Mouse (Mus musculus): Measurements from ENCODE around the gene Spdye4b.
"Not testable (repeated sequence)": the region's sequence is repeated elsewhere in the genome, so short reads cannot be mapped to it uniquely, and the experiment has no call there.

Spdye4b gene

DNA sequence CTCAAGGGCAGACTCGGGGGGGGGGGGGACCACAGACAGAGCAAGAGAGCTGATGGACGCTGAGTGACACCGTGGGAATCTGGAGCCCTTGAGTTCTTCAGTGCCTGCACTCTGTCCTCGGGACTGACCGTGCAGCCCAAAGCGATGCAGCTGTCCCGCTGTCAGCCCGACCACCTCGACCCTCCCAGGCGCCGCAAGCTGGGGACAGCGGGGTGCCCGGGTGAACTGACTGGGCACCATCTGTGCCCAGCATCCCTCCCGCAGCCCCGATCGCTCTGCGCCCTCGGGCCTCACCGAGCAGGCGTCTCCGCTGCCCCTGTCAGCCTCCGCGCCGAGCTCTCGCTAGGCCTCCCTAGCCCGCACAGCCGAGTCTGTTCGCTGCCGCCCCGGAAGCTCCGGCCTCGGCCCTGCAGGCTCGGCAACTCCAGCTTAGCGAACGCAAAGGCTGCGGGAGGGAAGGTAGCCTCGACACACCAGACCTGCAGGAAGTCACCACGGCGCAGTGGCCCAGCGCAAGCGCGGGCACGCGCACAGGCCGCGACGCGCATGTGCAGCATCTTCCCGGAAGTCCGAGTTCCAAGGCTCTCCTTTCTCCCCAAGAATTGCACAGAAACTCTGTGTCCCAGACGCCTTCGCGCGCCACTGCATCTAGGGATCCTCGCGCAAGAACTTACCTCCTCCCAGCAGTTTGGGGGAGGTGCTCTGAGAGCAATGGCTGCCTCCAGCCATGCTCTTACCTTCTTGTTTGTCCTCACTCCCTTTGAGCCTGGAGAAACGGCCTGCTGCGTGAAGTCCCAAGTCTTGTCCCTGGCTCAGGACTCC lies at the start of gene Spdye4b, which contains the start of gene Rbak:
Gene Spdye4b, plus strand, starts transcription at position 763 of the 822 bp plus-strand sequence.
Gene Rbak, minus strand, starts transcription at position 521 of the 822 bp plus-strand sequence.
- peak; percentile 98 for DNase-seq (ENCODE audit: low read depth, low spot score)

DNA sequence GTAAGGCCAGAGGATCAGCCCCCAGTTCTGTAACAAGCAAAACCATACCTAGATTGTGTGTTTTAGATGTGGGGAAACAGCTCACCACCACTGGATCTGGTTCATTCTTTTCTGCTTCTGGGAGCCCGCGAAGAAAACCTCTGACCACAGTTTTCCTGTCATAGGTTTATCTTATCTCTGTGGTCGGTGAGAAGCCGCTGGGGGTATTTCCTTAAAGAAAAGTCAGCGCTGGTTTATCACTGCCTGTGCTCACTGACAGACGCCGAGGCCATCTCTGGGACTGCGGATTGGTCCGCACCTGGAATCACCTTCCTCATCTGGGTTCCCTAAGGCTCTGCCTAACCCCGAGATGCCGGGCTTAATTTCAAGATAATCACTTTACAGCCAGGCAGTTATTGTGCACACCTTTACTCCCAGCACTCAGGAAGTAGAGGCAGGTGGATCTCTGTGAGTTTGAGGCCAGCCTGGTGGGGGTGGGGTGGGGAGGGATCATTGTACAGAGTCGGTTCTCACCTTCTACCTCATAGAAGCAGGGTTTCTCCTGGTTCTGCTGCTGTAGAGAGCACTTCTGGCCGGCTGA lies 47.8 kb upstream of the Spdye4b start:
- DNase-seq (ENCODE audit: low read depth, low spot score): no peak

DNA sequence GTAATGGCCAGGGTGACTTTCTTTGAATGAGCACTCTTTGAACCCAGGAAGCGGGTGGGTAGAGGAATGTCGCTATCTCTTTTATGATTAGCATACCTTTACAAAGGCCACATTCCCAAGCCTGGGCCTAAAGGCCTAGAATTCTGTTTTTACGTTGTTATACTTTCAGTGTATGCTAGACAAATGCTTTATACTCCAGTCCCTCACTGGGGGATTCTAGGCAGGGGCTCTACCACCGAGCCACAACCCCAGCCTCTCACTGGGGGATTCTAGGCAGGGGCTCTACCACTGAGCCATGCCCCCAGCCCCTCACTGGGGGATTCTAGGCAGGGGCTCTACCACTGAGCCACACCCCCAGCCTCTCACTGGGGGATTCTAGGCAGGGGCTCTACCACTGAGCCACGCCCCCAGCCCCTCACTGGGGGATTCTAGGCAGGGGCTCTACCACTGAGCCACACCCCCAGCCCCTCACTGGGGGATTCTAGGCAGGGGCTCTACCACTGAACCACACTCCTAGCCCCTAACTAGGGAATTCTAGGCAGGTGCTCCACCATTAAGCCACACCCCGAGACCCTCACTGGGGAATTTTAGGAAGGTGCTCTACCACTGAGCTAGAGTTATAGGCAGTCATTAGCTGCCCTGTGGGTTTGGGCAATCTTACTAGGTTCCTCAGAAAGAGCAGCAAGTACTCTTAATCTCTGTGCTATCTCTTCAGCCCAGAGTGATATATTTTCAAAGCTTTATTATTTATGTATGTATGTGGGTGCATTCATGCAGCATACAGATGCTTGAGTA lies 46.4 kb upstream of the Spdye4b start:
- DNase-seq (ENCODE audit: low read depth, low spot score): not testable (repeated sequence)

DNA sequence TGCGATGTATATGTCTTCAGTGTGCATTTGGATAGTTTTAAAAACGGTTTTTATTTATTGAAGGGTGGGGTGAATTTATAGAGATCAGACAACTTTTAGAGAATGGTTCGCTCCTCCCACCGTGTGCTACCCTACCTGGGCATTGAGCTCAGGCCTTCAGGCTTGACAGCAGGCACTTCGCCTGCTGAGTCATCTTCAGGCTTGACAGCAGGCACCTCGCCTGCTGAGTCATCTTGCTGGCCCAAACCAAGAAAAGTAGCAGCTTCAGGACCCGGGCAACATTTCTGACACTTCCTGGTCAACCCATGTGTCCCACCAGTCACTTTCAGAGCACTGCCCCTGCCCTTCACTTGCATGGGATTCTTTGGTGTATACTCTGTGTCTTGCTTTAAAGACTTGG lies 45.8 kb upstream of the Spdye4b start:
- no peak for DNase-seq (ENCODE audit: low read depth, low spot score)

DNA sequence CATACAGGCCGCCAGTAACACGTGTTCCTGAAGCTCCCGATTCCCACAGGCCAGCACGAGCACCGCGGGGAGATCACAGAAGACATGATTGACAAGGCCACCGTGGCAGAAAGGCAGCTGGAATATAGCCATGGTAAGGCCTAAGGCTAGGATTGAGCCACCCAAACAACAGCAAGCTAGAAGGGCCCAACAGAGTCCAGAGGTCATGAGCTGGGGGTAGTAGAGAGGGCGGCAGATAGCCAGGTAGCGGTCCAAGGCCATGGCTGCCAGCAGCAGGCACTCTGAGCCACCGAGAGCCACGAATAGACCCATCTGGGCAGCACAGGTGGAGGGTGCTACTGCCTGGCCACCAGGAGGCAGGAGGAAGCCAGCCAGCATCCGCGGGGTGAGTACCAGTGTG lies 43.2 kb upstream of the Spdye4b start:
- no peak for DNase-seq (ENCODE audit: low read depth, low spot score)

DNA sequence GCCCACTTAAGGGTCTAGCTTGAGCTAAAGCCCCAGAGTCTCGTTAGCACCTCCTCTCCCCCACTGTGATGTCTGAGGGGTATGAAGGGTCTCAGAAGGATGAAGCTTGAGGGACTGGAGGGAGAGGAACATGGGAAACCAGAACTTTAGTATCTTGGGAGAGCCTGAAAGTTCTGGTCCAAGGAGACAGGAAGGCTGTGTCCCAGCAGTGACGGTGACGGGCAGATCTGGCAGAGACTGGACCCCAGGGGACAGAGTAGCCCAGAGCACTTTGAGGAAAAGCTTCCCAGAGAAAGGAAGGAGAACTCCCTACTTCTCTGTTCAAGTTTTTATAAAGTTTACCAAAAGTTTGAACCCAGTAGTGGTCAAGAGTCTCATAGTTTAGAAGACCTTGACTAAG lies 33.3 kb upstream of the Spdye4b start, which contains the start of gene Olfr718-ps1:
Gene Olfr718-ps1, minus strand, starts transcription at position 101 of the 400 bp plus-strand sequence.
- DNase-seq (ENCODE audit: low read depth, low spot score): no peak

DNA sequence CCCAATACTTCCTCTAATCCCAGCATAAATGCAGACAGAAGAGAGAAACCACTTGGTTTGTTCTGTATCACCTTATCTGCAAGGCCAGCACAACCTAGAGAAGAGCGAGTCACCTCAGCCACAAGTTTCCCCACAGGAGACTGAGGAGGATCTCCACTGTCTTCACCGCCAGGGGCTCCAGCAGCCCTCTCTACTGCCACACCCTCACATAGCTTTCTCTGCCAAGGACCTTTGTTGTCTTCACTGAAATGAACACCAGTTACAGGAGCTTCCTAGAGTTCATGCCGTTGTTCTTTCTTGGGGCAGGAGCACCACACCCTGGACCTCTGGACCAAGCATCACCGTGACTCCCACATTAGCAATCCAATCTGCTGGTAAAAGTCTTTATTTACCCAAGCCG lies 32.2 kb upstream of the Spdye4b start:
- no peak for DNase-seq (ENCODE audit: low read depth, low spot score)

DNA sequence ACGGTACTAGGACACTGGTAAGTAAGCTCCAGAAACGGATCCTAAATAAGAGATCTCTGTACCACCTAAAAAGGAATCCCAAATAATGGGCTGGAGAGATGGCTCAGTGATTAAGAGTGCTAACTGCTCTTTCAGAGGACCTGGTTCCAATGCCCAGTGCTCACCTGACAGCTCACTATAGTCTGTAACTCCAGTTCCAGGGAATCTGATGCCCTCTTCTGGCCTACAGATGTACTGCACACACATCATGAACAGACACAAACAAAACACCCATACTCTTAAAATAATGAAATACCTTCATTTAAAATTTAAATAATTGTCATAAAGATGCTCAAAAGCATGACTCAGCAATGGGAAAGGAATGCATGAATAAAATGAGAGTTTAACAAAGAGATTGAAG lies 31.3 kb upstream of the Spdye4b start:
- no peak for DNase-seq (ENCODE audit: low read depth, low spot score)

DNA sequence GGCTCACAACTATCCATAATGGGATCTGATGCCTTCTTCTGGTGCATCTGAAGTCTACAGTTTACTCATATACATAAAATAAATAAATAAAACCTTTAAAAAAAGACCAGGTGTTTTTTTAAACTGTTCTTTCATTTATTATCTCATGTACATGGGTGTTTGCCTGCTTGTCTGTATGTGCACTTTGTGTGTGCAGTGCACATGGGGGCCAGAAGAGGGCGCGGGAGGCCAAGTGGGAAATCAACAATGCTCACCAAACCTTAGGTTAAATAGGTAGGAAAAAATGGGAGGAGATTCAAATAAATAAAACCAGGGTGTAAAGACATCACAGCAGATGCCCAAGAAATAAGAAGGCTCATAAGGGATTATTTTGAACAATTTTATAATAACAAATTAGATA lies 30.8 kb upstream of the Spdye4b start:
- no peak for DNase-seq (ENCODE audit: low read depth, low spot score)

DNA sequence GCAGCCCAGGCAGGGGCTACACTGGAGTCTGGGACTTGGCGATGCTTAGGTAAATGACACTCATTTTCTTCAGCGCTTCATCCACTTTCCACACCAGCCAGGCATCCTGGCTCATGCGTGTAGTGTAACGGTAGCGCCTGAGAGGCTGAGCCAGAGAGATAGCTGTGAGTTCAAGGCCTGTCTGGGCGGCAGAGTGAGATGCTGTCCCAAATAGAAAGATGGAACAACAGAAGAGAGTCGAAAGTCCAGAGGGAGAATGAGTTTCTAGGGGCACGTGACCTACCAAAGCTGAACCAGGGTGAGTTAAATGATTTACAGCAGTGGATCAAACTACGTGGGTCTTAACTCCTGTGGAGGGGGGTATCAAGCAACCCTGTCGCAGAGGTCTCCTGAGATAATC lies 27.1 kb upstream of the Spdye4b start:
- DNase-seq (ENCODE audit: low read depth, low spot score): no peak

DNA sequence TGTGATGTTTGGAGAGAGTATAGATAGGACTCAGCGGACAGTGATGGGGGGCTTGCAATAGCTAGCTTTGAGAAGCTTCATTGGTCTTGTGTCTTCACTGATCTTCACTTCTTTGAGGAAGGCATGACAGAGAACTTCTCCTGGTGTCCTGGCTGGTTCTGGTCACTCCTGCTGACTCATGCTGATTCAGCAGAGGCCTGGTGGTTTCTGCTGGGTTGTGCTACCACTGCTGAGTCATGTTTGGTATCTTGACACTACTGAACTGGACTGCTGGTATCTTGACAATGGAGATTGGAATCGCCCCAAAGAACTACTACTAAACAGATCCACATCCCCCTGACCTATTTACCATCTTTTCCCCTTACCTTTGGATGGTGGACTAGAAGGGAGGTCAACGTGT lies 25.3 kb upstream of the Spdye4b start:
- DNase-seq (ENCODE audit: low read depth, low spot score): no peak

DNA sequence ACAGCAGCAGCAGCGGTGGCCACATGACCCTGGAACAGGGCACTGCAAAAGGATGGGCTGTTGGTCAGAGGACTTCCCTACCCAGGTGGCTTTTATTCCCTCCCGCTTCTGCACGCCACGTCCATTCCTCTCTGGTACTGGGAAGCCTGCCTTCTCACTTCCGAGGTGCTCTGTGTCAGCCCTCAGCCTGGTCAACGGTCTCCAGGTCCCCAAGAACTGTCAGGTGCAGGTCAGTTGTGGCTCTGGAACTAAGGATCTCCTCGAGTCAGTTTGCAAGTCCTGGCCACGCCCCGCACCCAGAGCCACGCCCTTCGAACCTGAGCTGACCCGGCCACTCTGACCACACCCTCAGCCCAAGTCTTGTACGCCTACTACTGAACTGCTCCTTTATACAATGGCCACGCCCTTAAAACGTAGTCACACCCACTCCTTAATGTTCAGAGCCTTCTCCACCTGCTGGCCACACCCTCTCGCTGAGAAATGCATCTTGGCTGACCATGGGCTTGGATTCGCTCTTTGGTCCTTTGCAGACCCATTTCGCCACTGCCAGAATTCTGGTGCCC lies 15.2 kb upstream of the Spdye4b start:
- no peak for DNase-seq (ENCODE audit: low read depth, low spot score)

DNA sequence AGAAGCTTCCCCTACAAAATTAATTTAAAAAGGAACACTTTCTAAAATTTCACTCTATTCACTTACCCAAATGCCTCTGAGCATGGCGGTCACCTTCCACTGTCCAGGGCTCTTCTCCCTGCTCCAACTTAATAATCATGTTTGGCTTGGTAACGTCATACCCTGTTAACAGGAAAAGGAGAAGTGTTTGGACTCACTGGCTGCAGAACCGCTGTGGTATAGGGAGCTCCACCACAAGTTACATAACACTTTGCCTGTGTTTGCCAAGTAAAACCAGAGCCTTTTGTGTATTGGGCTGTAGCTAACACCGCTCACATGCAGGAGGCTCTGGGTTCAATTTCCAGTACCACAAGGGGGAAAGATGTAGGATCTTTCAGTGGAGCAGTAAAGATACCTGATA lies 4.8 kb upstream of the Spdye4b start:
- DNase-seq (ENCODE audit: low read depth, low spot score): no peak

DNA sequence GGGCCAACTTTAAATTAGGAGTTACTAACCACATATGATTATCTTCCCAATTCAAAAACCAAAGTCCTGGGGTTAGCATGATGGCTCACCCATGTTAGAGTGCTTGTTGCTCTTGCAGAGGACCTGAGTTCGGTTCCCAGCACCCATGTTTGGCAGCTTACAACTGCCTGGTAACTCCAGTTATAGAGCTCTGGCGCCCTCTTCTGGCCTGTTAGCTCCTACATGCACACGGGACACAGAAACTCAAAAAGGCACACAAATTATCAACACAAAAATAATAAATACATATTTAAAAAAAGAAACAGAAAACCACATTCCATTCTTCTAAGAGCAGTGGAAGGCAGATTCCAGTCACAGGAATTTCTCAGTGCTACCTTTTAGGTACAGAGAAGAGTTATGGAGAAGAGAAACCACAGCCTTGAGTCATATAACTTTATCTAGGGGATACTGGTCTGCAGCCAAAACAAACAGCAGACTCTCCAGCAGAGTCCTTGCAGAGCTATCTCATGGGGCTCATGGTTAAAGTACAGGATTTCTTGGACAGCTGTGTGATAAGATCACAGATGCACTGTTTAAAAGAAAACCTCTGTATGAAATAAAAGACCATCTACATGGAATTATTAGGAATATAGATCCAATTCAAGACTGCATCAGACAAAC lies 3.1 kb upstream of the Spdye4b start:
- no peak for DNase-seq (ENCODE audit: low read depth, low spot score)

DNA sequence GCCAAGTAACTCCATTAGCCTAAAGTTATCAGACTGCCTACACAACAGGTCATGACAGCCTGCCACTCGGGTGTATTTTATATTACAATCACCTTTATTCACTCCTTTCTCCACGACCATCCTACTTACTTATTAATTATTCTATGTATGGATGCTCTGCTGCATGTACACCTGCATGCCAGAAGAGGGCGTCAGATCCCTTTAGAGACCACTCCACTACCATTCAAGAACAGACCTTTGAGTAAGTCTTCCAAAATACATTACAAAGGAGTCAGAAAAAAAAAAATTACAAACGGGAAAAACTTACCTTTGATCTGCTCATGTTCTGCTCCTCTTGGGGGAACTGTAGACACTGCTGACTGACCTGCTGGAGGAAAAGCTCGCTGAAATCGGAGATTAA lies 1.6 kb upstream of the Spdye4b start:
- no peak for DNase-seq (ENCODE audit: low read depth, low spot score)

DNA sequence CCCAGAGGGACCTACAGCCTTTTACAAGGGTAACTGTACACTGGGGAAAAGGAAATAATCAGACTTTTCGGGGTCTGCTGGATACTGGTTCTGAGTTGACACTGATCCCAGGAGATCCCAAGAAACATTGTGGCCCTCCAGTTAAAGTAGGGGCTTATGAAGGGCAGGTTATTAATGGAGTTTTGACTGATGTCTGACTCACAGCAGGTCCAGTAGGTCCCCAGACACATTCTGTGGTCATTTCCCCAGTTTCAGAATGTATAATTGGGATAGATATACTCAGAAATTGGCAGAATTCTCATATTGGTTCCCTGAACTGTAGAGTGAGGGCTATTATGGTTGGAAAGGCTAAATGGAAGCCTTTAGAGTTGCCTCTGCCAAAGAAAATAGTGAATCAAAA lies 7.2 kb downstream of the Spdye4b start:
- not testable (repeated sequence) for DNase-seq (ENCODE audit: low read depth, low spot score)

DNA sequence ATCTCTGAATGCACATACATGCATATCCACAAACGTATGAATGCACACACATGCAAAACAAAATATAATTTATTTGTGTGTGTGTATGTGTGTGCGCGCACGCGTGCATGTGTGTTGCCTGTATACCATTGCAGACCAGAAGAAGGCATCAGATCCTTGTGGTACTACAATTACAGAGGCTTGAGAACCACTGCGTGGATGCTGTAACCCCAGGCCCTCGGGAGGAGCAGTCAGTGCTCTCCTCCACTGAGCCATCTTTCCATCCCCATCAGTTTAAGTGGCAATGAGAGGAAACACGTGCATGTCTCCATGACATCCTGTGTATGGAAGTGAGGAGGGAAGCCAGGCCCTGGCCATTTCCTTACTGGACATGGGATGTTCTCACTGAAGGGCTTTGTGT lies 12.0 kb downstream of the Spdye4b start:
- no peak for DNase-seq (ENCODE audit: low read depth, low spot score)

DNA sequence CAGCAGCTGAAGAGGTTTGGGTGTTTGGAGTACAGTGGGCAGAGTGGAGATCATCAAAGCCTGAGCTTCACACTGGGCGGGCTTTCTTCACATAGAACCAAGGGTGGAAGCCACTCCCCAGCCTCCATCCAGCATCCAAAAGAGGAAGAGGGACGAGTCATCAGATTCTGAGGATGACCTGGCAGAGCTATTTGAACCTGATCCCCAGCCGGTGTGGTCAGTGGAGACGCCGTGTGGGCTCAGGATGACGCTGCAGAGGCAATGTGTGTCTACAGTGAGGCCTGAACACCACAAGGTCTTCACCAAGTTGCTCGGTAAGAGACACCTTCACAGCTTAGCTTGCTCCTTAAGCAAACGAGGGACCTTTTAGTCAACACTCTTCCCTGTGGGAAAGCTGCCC lies 13.9 kb downstream of the Spdye4b start:
- DNase-seq (ENCODE audit: low read depth, low spot score): not testable (repeated sequence)

DNA sequence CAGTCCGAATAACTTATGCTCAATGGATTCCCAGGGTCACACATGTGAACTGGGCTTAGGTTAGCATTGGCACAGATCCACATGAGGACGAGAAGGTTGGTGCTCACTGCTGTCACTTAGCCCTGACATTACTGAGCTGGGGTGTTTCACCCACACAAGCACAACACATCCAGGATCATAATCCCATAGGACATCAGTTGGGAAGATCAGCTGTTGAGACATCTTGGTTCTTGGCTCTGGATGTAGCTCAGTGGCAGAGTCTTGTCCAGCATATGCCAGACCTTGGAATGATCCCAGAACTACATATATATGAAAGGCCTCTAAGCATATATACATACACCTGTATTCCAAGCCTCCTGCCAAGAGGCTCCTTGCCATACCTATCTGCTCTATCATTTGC lies 14.3 kb downstream of the Spdye4b start:
- no peak for DNase-seq (ENCODE audit: low read depth, low spot score)

DNA sequence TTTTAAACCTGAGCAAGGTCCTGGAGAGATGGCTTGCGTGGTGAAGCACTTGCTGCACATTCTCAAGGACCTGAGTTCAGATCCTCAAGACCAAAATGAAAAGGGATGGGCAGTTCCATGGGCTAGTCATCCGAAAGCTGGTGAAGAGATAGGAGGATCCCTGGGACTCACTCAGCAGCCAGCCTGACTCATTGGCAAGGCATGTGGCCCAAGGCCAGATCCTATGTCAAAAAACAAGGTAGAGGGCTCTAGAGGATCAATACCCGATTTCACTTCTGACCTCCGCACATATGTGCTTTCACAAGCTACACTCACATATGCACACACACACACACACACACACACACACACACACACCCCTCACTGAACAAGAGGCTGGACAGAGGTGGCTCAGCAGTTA lies 15.7 kb downstream of the Spdye4b start:
- no peak for DNase-seq (ENCODE audit: low read depth, low spot score)

DNA sequence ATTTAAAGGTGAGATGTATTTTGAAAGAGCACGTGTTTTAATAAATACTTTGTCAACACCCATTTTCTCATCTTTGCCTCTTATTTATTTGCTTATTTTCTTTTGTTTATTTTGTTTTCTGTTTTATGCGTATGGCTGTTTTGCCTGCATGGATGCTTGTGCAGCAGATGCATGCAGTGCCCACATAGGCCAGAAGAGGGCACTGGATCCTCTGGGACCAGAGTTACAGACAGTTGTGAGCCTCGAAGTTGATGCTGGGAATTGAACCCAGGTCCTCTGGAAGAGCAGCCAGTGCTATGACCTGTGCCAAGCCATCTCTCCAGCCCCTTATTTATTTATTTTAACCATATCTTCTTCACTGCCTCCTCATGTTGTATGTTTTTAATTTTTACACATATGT lies 24.2 kb downstream of the Spdye4b start:
- no peak for DNase-seq (ENCODE audit: low read depth, low spot score)

DNA sequence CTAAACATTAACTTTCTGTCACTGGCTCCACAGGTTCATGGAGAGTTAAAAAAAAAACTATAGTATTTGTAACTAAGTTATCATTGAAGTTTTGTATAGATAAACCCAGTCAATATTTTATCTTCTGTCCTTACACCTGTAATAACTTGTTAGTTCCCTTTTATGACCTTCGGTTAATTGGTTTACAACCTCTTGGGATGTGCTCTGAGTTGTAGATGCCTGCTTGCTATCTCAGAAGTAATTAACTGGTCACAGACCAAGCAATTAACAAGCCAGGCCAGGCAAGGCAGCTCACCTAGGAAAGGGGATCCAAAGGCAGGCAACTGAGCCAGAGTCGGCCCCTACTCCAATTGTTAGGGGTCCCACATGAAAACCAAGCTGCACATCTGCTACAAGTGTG lies 33.0 kb downstream of the Spdye4b start:
- no peak for DNase-seq (ENCODE audit: low read depth, low spot score)

Measured in telencephalon, adult 2 months (tissue).